Mouse (Mus musculus) erythroblast, adult 5-6 weeks (primary cell): ENCODE measurements around the gene Map3k14. TPM values are rescaled to one million over a fixed set of nuclear protein-coding genes. Genes with fewer than 3 reads are reported as not detected.

ENCODE experiments used
- ATAC-seq: replicated peaks from 2 replicates; pipeline ENCODE4 v1.8.0; 2016; ENCODE audit warnings: moderate number of reproducible peaks, mild to moderate bottlenecking, moderate TSS enrichment, inconsistent platforms; ENCODE audit not compliant: poor library complexity, low FRiP score, severe bottlenecking
- total RNA-seq, 2 experiments: library from RNA; stranded (forward) in 1 of 2; stranded (reverse) in 1 of 2; fragments of 150-400 nt in 1 of 2; fragments of 200-764, 138-1000 nt in 1 of 2; gene quantifications; 2 replicates each; pipeline versions ENCODE4 v1.2.3 to v1.2.4; 2015 to 2017; ENCODE audit warnings: low replicate concordance in 2 of 2

Map3k14 gene
- total RNA-seq, 2 experiments from 2014 or later = 2.7 to 4.3 TPM

- ATAC-seq = no peak
Measured at GRCm38 (mm10) chr11:103218517-103218901, 48.8 kb downstream of the Map3k14 start.

GRCm38 (mm10) chr11:103217790-103218516 lies 49.3 kb downstream of the Map3k14 start, which contains the start of gene Spata32:
Spata32 (minus strand) TSS chr11:103218432.
- ATAC-seq = no peak

- no peak for ATAC-seq
Measured at GRCm38 (mm10) chr11:103215355-103215754, 51.9 kb downstream of the Map3k14 start.

GRCm38 (mm10) chr11:103213712-103214111 lies 53.6 kb downstream of the Map3k14 start:
- ATAC-seq = no peak

- no peak for ATAC-seq
Measured at GRCm38 (mm10) chr11:103210291-103210690, 57.0 kb downstream of the Map3k14 start.

GRCm38 (mm10) chr11:103208458-103208857 lies 58.8 kb downstream of the Map3k14 start, which contains the start of gene 1700023F06Rik:
1700023F06Rik (minus strand) TSS chr11:103208558.
- ATAC-seq = no peak

GRCm38 (mm10) chr11:103206203-103206602 lies 61.1 kb downstream of the Map3k14 start:
- no peak for ATAC-seq

- no peak for ATAC-seq
Measured at GRCm38 (mm10) chr11:103202376-103202775, 64.9 kb downstream of the Map3k14 start.

- no peak for ATAC-seq
Measured at GRCm38 (mm10) chr11:103201664-103202063, 65.6 kb downstream of the Map3k14 start.

GRCm38 (mm10) chr11:103198911-103199803 lies 68.1 kb downstream of the Map3k14 start:
- ATAC-seq = no peak

- no peak for ATAC-seq
Measured at GRCm38 (mm10) chr11:103198339-103198738, 68.9 kb downstream of the Map3k14 start.

- ATAC-seq = no peak
Measured at GRCm38 (mm10) chr11:103197340-103197739, 69.9 kb downstream of the Map3k14 start.

- no peak for ATAC-seq
Measured at GRCm38 (mm10) chr11:103195656-103196055, 71.6 kb downstream of the Map3k14 start.

GRCm38 (mm10) chr11:103195236-103195635 lies 72.0 kb downstream of the Map3k14 start:
- no peak for ATAC-seq

- no peak for ATAC-seq
Measured at GRCm38 (mm10) chr11:103193825-103194168, 73.5 kb downstream of the Map3k14 start.

GRCm38 (mm10) chr11:103192956-103193824 lies 74.1 kb downstream of the Map3k14 start:
- ATAC-seq = no peak

GRCm38 (mm10) chr11:103192230-103192955 lies 74.9 kb downstream of the Map3k14 start:
- no peak for ATAC-seq

GRCm38 (mm10) chr11:103184891-103185290 lies 82.4 kb downstream of the Map3k14 start:
- no peak for ATAC-seq

GRCm38 (mm10) chr11:103181911-103182310 lies 85.4 kb downstream of the Map3k14 start:
- no peak for ATAC-seq
